8 mouse cellular contexts compared by ENCODE assay signal in genomic region chr1:173339543-173339942, GRCm38 (mm10). TPM values are rescaled to one million over a fixed set of nuclear protein-coding genes. Genes with fewer than 3 reads are reported as not detected.
DNase-seq lines count a peak whose midpoint lies in the region; ATAC-seq lines count a peak whose summit lies in the region.

No protein-coding gene starts in this region.

- peaks cover 15% of the 10 kb centered on the region for H3K4me1 ChIP-seq in hindbrain, embryonic 12.5 days
- H3K4me1 ChIP-seq in midbrain, embryonic 11.5 days (ENCODE audit: control insufficient read depth, insufficient read depth, low read length) = peaks cover 5% of the 10 kb centered on the region; the same call in 1 of the 2 replicates

- intact Hi-C loops in left cerebral cortex, postnatal 25 days (cut with DNase I) = loop anchor here (1.0 kb wide), 1 partner anchor 38 kb away; no protein-coding TSS in a partner anchor

- H3K36me3 ChIP-seq in hindbrain, embryonic 12.5 days = peaks cover 46% of the 10 kb centered on the region
- H3K36me3 ChIP-seq in midbrain, embryonic 11.5 days (ENCODE audit: control insufficient read depth, insufficient read depth, low read length) = no peaks in the 10 kb centered on the region

- DNase-seq in layer of hippocampus, adult 11-12 months (ENCODE audit: low spot score) = peak; percentile 76
- no peak for DNase-seq in layer of hippocampus, adult 9-10 months (ENCODE audit: low spot score)
- peak; percentile 61 for DNase-seq in adrenal gland, postnatal 10 days
- peak; percentile 70 for DNase-seq in embryo, embryonic 9.5 days (ENCODE audit: extremely low spot score)
- peak; percentile 58 to 77 for DNase-seq in left cerebral cortex, postnatal 25 days (ENCODE audit: low spot score in 2 of 2)
- peak; percentile 96 for DNase-seq in midbrain, embryonic 11.5 days (ENCODE audit: low spot score, missing footprints)
- DNase-seq in spleen, adult 12 weeks (ENCODE audit: low spot score) = peak; percentile 52

- peak; percentile 63 for ATAC-seq in hindbrain, embryonic 12.5 days (ENCODE audit: low FRiP score)
- peak; percentile 72 for ATAC-seq in midbrain, embryonic 11.5 days (ENCODE audit: low FRiP score)

- WGBS in hindbrain, embryonic 12.5 days = 2% methylated on average over 2 of the region's 2 CpGs
- WGBS in midbrain, embryonic 11.5 days = 11% methylated on average over 2 of the region's 2 CpGs

- H3K4me3 ChIP-seq in hindbrain, embryonic 12.5 days = no peak overlapping the region
- H3K4me3 ChIP-seq in midbrain, embryonic 11.5 days (ENCODE audit: low read depth, low read length) = no peak overlapping the region

- no peak overlapping the region for H3K27ac ChIP-seq in hindbrain, embryonic 12.5 days
- no peak overlapping the region for H3K27ac ChIP-seq in midbrain, embryonic 11.5 days (ENCODE audit: low read depth, low read length)

- H3K4me2 ChIP-seq in hindbrain, embryonic 12.5 days (replicated peaks) = no peak overlapping the region
- no peak overlapping the region for H3K4me2 ChIP-seq in midbrain, embryonic 11.5 days

- H3K9ac ChIP-seq in hindbrain, embryonic 12.5 days = no peak overlapping the region
- H3K9ac ChIP-seq in midbrain, embryonic 11.5 days (ENCODE audit: low read length) = no peak overlapping the region

- H3K9me3 ChIP-seq in hindbrain, embryonic 12.5 days (replicated peaks) = no peaks in the 10 kb centered on the region
- no peaks in the 10 kb centered on the region for H3K9me3 ChIP-seq in midbrain, embryonic 11.5 days (ENCODE audit: control insufficient read depth, low read length)

- H3K27me3 ChIP-seq in hindbrain, embryonic 12.5 days = no peaks in the 10 kb centered on the region
- H3K27me3 ChIP-seq in midbrain, embryonic 11.5 days (ENCODE audit: control insufficient read depth, insufficient read depth, low read length) = no peaks in the 10 kb centered on the region

RNA-seq across cellular contexts. Expression of gene Ackr1, which starts 6.0 kb away (rescaled TPM):
- 1 to 10 TPM; 4.5 to 5.5 TPM for total RNA-seq in adrenal gland, postnatal 10 days (2021)
- 7.8 and 9.3 TPM in 2 replicates for polyA plus RNA-seq in hindbrain, embryonic 12.5 days (2016; fragmentation: Nextera tagmentation; extraction: Ambion mirVana)
- 100 to 1,000 TPM in 1 of 2 experiments, 10 to 100 TPM in 1; 89.1 to 100 TPM for total RNA-seq in left cerebral cortex, postnatal 25 days (2021)
- 3.5 and 5.4 TPM in 2 replicates for polyA plus RNA-seq in midbrain, embryonic 11.5 days (2014; fragmentation: Nextera tagmentation; extraction: Ambion mirVana)

RNA-seq across cellular contexts. Expression of gene Aim2, which starts 11.1 kb away (rescaled TPM):
- total RNA-seq in adrenal gland, postnatal 10 days (2021) = 1 to 10 TPM; 3.4 to 5.1 TPM
- 3.2 and 3.9 TPM in 2 replicates for polyA plus RNA-seq in hindbrain, embryonic 12.5 days (2016; fragmentation: Nextera tagmentation; extraction: Ambion mirVana)
- 1 to 10 TPM; 1.6 to 2.5 TPM for total RNA-seq in left cerebral cortex, postnatal 25 days (2021)
- 4.1 and 6.6 TPM in 2 replicates for polyA plus RNA-seq in midbrain, embryonic 11.5 days (2014; fragmentation: Nextera tagmentation; extraction: Ambion mirVana)

RNA-seq across cellular contexts. Expression of gene Cadm3, which starts 28.0 kb away (rescaled TPM):
- 10 to 100 TPM; 13.5 to 19.4 TPM for total RNA-seq in adrenal gland, postnatal 10 days (2021)
- polyA plus RNA-seq in hindbrain, embryonic 12.5 days (2016; fragmentation: Nextera tagmentation; extraction: Ambion mirVana) = 20.1 and 25.7 TPM in 2 replicates
- total RNA-seq in left cerebral cortex, postnatal 25 days (2021) = 100 to 1,000 TPM; 428 to 459 TPM
- polyA plus RNA-seq in midbrain, embryonic 11.5 days (2014; fragmentation: Nextera tagmentation; extraction: Ambion mirVana) = 19.4 and 22.9 TPM in 2 replicates

Comparison
In these comparisons a context has a peak if more than half of its experiments do, and no peak if none do; other contexts are left out.
1. RNA of gene Ackr1, which starts 6.0 kb away (total RNA-seq): 89.1 to 100 TPM in left cerebral cortex, postnatal 25 days; 4.5 to 5.5 TPM in adrenal gland, postnatal 10 days; every median in the first group is over 10 times any median in the second.
2. RNA of gene Cadm3, which starts 28.0 kb away (total RNA-seq): 428 to 459 TPM in left cerebral cortex, postnatal 25 days; 13.5 to 19.4 TPM in adrenal gland, postnatal 10 days; every median in the first group is over 10 times any median in the second.